Mouse (Mus musculus): ENCODE data around the gene Ppdpf.

- no peak for TF ChIP-seq CTCF (IDR thresholded peaks at IDR 0.05; ENCODE audit: control insufficient read depth, insufficient read depth, insufficient replicate concordance, low read depth, low read length)
- no peak for TF ChIP-seq POLR2A (IDR thresholded peaks at IDR 0.05; ENCODE audit: control insufficient read depth, low read depth, low read length)
Observed at GRCm38 (mm10) chr2:181188681-181189080, 1.6 kb downstream of the Ppdpf start.
